Mouse (Mus musculus): ENCODE measurements at regions not wholly inside any gene's neighbourhood (a gene's known extent, or its start where the extent isn't known, plus 50 kb on each side); places are given as distances from the start of the nearest gene placed in this dataset.

DNA sequence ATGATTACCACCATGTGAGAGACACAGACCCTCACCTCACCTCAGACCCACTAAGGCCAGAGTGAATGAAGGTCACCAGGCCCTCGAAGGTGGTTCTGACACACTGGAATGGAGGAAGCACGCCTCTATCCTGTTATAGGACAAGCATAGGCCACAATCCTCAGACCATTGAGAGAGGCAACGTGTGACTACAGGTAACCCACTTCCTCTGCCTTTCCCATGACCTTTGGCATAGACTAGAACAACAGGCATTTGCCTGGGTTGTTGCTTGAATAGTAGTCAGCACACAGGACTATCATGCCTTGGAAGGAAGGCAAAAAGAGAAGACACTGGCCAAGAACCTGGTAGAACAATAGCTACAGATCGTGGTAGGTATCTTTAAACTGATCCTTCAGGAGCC lies 538.2 kb upstream of the Map3k7 start:
- TF ChIP-seq CTCF (IDR thresholded peaks at IDR 0.05 in 2 of 3, conservative IDR thresholded peaks at IDR 0.05 in 1 of 3; ENCODE audit: control insufficient read depth in 1 of 3, insufficient read depth in 1 of 3, low read depth in 2 of 3, low read length in 3 of 3, poor library complexity in 1 of 3, severe bottlenecking in 1 of 3) = no peak
- no peak for TF ChIP-seq HCFC1 (IDR thresholded peaks at IDR 0.05; ENCODE audit: low read depth, low read length)
- TF ChIP-seq USF1 (IDR thresholded peaks at IDR 0.05; ENCODE audit: low read depth, low read length) = no peak
- TF ChIP-seq NRF1 (IDR thresholded peaks at IDR 0.05; ENCODE audit: insufficient read depth, low read depth, low read length, poor library complexity, severe bottlenecking) = no peak
- TF ChIP-seq GATA1 (IDR thresholded peaks at IDR 0.05; ENCODE audit: low read depth, low read length) = no peak
- no peak for TF ChIP-seq GABPA (IDR thresholded peaks at IDR 0.05; ENCODE audit: low read depth, low read length)
- TF ChIP-seq SIN3A (IDR thresholded peaks at IDR 0.05; ENCODE audit: low read length) = no peak
- no peak for TF ChIP-seq TBP (IDR thresholded peaks at IDR 0.05; ENCODE audit: low read depth, low read length)
- no peak for TF ChIP-seq ZNF384 (IDR thresholded peaks at IDR 0.05; ENCODE audit: low read depth, low read length)
- TF ChIP-seq POLR2A (IDR thresholded peaks at IDR 0.05; ENCODE audit: control insufficient read depth in 1 of 2, insufficient read depth in 1 of 2, low read depth in 1 of 2, low read length in 2 of 2, poor library complexity in 1 of 2) = no peak
- no peak for TF ChIP-seq MAFK (IDR thresholded peaks at IDR 0.05; ENCODE audit: borderline replicate concordance, low read depth, low read length)
- TF ChIP-seq EP300 (IDR thresholded peaks at IDR 0.05; ENCODE audit: low read depth in 1 of 2, low read length in 2 of 2) = no peak
- no peak for TF ChIP-seq RCOR1 (IDR thresholded peaks at IDR 0.05; ENCODE audit: low read depth, low read length)

All from MEL (cell line).